Mouse (Mus musculus): ENCODE measurements around the gene Jmjd1c.
A peak's percentile ranks its signal among the peaks of the same experiment; 100 is the strongest.

Gene Jmjd1c

GRCm38 (mm10) chr10:67072600-67072999, 23.3 kb upstream of the Jmjd1c start:
- DNase-seq (ENCODE audit: low spot score): no peak

- DNase-seq (ENCODE audit: low spot score): no peak
Measured at GRCm38 (mm10) chr10:67073577-67073976, 22.3 kb upstream of the Jmjd1c start.

- peak; percentile 46 for DNase-seq (ENCODE audit: low spot score)
Measured at GRCm38 (mm10) chr10:67075931-67076878, 19.7 kb upstream of the Jmjd1c start.

- DNase-seq (ENCODE audit: low spot score): no peak
Measured at GRCm38 (mm10) chr10:67079030-67079429, 16.9 kb upstream of the Jmjd1c start.

- no peak for DNase-seq (ENCODE audit: low spot score)
Measured at GRCm38 (mm10) chr10:67081206-67082007, 14.5 kb upstream of the Jmjd1c start.

- no peak for DNase-seq (ENCODE audit: low spot score)
Measured at GRCm38 (mm10) chr10:67082531-67082930, 13.4 kb upstream of the Jmjd1c start.

GRCm38 (mm10) chr10:67083446-67084166, 12.3 kb upstream of the Jmjd1c start:
- DNase-seq (ENCODE audit: low spot score): no peak

GRCm38 (mm10) chr10:67085124-67085523, 10.8 kb upstream of the Jmjd1c start:
- DNase-seq (ENCODE audit: low spot score): no peak

- no peak for DNase-seq (ENCODE audit: low spot score)
Measured at GRCm38 (mm10) chr10:67085916-67086315, 10.0 kb upstream of the Jmjd1c start.

GRCm38 (mm10) chr10:67087447-67088226, 8.3 kb upstream of the Jmjd1c start:
- DNase-seq (ENCODE audit: low spot score): no peak

- DNase-seq (ENCODE audit: low spot score): no peak
Measured at GRCm38 (mm10) chr10:67090611-67091010, 5.3 kb upstream of the Jmjd1c start.

GRCm38 (mm10) chr10:67094922-67095321, 1.0 kb upstream of the Jmjd1c start:
- no peak for DNase-seq (ENCODE audit: low spot score)

GRCm38 (mm10) chr10:67096621-67097436, 904 bp downstream of the Jmjd1c start, which contains the start of gene Reep3:
Reep3 (minus strand) TSS chr10:67096945.
- DNase-seq (ENCODE audit: low spot score): no peak

GRCm38 (mm10) chr10:67097437-67098150, 1.7 kb downstream of the Jmjd1c start:
- no peak for DNase-seq (ENCODE audit: low spot score)

- DNase-seq (ENCODE audit: low spot score): no peak
Measured at GRCm38 (mm10) chr10:67098408-67099050, 2.6 kb downstream of the Jmjd1c start.

- DNase-seq (ENCODE audit: low spot score): no peak
Measured at GRCm38 (mm10) chr10:67099183-67099929, 3.4 kb downstream of the Jmjd1c start.

- DNase-seq (ENCODE audit: low spot score): no peak
Measured at GRCm38 (mm10) chr10:67100011-67100661, 4.2 kb downstream of the Jmjd1c start.

GRCm38 (mm10) chr10:67100831-67101251, 4.9 kb downstream of the Jmjd1c start:
- DNase-seq (ENCODE audit: low spot score): no peak

Measured in left cerebral cortex, adult 11 months (tissue).